Mouse (Mus musculus) effector memory CD4-positive, alpha-beta T cell, adult 7 months (primary cell): Measurements from ENCODE around the gene Atm. TPM values are rescaled to one million over a fixed set of nuclear protein-coding genes. Genes with fewer than 3 reads are reported as not detected.

Source experiments
- polyA plus RNA-seq: library from polyadenylated mRNA; unstranded; fragments of 100-300 nt; shearing (Covaris generic); gene quantifications from one replicate; pipeline ENCODE4 v1.2.1, GENCODE M21; 2017

Gene Atm
- polyA plus RNA-seq, result 15.1 TPM

DNA sequence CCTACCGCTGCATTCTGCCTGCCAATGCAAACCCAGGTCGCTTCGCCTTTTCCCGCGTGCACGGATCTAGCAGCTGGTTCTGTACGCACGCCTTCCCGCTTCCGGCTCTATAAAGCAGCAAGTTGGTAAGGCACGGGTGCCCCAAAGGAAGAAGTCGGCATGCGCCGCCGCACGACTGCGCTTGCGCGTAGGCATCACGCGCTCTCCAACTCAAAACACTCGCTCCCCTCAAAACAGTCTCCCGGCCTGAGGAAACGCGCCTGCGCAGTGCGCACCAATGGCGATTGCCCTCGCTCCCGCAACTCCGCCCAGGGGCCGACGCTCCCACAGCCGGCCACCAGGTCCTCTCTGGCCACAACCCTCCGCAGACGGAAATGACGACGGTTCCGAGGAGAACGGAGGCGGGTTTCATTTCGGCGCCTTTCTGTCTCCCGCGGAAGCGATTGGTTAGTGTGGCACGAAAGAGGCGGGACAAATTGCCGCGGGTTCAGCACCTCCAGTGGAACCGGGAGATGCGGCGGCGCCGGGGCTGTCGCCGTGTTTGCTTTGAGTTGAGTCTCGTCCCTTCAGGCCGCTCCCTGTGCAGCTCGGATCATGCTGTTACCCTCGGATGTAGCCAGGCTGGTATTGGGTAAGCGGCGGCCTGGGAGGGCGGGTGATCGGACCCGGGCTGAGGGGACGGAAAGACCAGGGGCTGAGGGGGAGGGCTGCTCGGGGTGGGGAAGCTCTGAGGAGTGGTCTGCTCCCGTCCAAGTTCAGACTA, at the start of gene Atm, which contains the start of gene Npat:
Gene Atm (minus strand): TSS at position 183 of the 763 bp plus-strand sequence.
Gene Npat (plus strand): TSS at position 490 of the 763 bp plus-strand sequence.

DNA sequence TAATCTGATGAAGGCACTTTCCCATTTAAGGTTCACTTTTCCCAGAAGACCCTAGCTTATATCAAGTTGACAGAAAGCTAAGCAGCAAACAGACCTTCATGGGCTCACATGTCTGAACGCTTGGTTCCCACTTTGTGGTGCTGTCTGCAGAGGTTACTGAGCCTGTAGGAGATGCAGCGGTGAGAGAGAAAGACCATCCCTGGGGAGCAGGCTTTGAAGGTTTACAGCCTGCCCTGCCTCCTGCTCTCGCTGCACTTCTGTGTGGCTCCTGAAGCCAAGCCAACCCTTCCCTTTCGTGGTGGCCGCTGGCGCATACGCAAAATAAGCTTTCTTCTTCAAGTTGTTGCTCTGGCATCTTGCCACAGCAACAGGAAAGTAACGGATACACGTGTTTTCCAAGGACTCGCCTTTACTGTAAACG, 134.2 kb downstream of the Atm start, which contains the start of gene 4930550C14Rik:
Gene 4930550C14Rik (plus strand): TSS at position 35 of the 421 bp plus-strand sequence.

Other genes starting within 250 kb of the Atm start
- gene Exph5, start 235.1 kb downstream of the Atm start, polyA plus RNA-seq, result 2.3 TPM
- gene Kdelc2, start 152.7 kb downstream of the Atm start, polyA plus RNA-seq, result 2.0 TPM
- not detected for gene 4930550C14Rik, start 134.4 kb downstream of the Atm start, polyA plus RNA-seq
- 16.1 TPM for gene Npat, start 307 bp upstream of the Atm start, polyA plus RNA-seq
- gene Acat1, start 73.6 kb upstream of the Atm start, polyA plus RNA-seq, result 44.5 TPM
- gene Cul5, start 133.3 kb upstream of the Atm start, polyA plus RNA-seq, result 23.3 TPM
- gene Rab39, start 169.5 kb upstream of the Atm start, polyA plus RNA-seq, result not detected
- 13.3 TPM for gene Slc35f2, start 234.8 kb upstream of the Atm start, polyA plus RNA-seq